Mouse (Mus musculus): ENCODE measurements at regions not wholly inside any gene's neighbourhood (a gene's known extent, or its start where the extent isn't known, plus 50 kb on each side); places are given as distances from the start of the nearest gene placed in this dataset.

DNA sequence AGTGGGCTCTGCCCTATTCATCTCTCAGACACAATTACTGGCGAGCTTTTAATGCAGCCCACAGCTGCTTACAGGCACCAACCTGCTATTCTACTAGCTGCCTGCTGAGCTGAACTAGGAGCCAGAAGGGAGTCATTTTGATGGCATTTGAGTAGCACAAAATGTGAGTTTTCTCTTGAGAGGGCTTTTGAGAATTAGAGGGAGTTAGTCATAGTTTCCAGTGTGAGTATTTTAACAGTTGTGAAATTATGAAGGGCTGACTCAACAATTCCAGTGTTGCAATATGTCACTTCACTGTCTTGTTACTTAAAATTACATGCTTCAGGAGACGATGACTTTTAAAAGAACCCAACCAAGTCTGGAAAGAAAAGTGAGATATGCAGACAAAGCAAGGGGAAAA, 54.4 kb upstream of the Ly86 start:
- no peak for DNase-seq (ENCODE audit: low spot score)

DNA sequence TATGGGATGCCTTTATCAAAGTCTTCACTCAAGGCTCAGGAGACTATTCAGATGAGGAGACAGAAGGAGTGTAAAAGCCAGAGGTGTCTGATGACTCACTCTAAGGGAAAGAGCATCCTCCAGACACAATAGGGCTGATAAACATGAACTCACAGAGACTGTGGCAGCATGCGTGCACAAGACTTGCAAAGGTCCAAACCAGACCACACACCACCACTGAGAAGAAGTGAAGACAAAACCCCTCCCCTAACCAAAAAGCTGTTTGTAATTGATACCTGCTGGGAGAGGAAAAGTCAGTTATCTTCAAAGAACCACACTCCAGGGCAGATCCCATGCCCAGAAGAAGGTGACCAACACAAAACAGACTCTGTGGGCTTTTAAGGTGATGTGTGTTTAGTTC, 56.0 kb upstream of the Ly86 start:
- DNase-seq (ENCODE audit: low spot score) = no peak

DNA sequence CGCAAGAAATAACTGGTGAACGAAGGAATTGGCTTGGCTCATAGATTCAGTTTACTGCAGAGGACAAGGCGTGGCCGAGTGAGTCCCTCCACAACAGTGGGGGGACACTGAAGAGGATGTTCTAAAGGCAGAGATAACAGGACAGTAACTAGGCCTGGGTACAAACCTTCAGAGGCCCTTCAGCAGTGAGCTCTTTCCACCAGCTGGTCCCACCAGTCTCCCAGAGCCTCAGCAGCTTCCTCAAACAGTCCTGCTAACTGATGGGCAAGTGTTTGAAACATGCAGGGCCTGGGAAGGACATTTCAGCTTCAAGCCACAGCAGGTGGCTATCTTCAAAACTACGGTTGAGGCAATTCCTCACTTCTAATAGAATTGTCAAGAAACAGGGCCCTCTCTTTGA, 62.5 kb upstream of the Ly86 start:
- no peak for DNase-seq (ENCODE audit: low spot score)

- DNase-seq (ENCODE audit: low spot score) = no peak
Observed at GRCm38 (mm10) chr13:37279078-37279789, 65.8 kb upstream of the Ly86 start.

GRCm38 (mm10) chr13:37249581-37250461, 95.2 kb upstream of the Ly86 start:
- no peak for DNase-seq (ENCODE audit: low spot score)

DNA sequence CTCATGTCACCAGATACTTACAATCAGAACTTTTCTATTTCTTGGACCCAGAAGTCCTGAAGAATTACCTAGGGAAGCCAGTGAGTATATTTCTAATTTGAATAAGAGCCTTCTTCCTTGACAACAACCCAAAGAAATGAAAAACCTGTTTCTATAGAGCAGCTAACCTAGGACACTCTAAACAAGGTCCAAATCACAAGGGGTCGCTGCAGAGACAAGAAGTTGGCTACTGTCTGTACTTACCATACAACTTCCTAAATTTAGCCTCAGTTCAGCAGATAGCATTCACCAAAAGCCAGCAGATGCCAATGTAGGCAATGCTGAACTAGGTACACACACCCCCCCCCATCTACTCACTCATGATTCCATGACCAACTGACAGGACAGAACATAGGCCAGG, 96.3 kb upstream of the Ly86 start:
- DNase-seq (ENCODE audit: low spot score) = no peak

GRCm38 (mm10) chr13:37240048-37240447, 105.0 kb upstream of the Ly86 start:
- DNase-seq (ENCODE audit: low spot score) = no peak

- no peak for DNase-seq (ENCODE audit: low spot score)
Observed at GRCm38 (mm10) chr13:37237285-37237684, 107.7 kb upstream of the Ly86 start.

DNA sequence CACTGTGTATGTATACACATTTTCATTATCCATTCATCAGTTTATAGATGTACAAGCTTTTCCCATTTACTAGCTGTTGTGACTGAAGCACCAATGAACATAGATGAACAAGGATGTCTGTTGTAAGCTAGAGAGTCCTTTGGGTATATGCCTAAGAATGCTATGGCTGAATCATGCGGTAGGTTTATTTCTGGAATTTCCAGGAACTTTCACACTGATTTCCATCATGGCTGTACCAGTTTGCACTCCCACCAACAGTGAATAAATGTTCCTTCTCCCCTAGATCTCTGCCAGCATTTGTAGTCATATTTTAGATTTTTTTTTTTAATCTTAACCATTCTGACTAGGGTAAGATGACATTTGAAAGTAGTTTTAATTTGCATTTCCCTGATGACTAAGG, 119.2 kb upstream of the Ly86 start:
- DNase-seq (ENCODE audit: low spot score) = no peak

DNA sequence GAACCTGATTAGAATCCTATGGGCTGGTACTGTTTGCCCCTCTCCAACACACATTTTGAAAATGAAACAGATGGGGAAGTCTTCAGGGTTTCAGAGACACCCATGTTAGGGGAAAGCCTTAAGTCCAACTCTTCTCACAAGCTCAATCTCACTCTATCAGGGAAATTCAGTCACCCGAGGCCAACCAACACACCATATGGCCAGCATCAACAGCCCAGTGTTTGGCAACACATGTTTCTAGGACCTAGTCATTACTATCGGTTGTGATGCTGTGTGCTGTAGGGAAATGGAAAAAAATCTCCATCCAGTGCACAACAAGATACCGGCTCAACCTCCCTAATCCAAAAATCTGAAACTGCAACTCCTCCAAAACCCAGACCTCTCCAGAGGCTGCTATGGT, 124.6 kb upstream of the Ly86 start:
- no peak for DNase-seq (ENCODE audit: low spot score)

GRCm38 (mm10) chr13:37218596-37218995, 126.4 kb upstream of the Ly86 start:
- no peak for DNase-seq (ENCODE audit: low spot score)

- DNase-seq (ENCODE audit: low spot score) = no peak
Observed at GRCm38 (mm10) chr13:37214590-37215282, 130.3 kb upstream of the Ly86 start.

GRCm38 (mm10) chr13:37197136-37197535, 147.1 kb upstream of the F13a1 start:
- no peak for DNase-seq (ENCODE audit: low spot score)

DNA sequence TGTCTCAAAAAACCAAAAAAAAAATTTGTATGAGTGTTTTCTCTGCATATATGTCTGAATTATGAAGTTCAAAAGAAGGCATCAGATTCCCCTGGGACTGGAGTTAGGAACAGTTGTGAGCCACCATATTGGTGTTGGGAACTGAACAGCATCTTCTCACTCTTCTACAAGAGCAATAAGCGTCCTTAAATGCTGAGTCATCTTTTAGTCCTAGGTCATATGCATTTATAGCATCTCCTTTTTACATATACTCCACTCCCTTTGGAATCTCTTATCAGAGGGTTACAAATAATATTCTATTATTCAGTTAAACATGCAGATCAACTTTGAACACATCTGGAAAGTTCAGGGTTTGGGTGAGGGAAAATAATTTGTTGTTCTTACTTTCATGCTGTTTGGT, 145.8 kb upstream of the F13a1 start:
- no peak for DNase-seq (ENCODE audit: low spot score)

GRCm38 (mm10) chr13:37181169-37181787, 131.2 kb upstream of the F13a1 start:
- no peak for DNase-seq (ENCODE audit: low spot score)

- no peak for DNase-seq (ENCODE audit: low spot score)
Observed at GRCm38 (mm10) chr13:37176526-37176925, 126.5 kb upstream of the F13a1 start.

GRCm38 (mm10) chr13:37175997-37176396, 126.0 kb upstream of the F13a1 start:
- no peak for DNase-seq (ENCODE audit: low spot score)

GRCm38 (mm10) chr13:37158831-37159522, 108.9 kb upstream of the F13a1 start:
- DNase-seq (ENCODE audit: low spot score) = no peak

- DNase-seq (ENCODE audit: low spot score) = no peak
Observed at GRCm38 (mm10) chr13:37157808-37158207, 107.8 kb upstream of the F13a1 start.

- DNase-seq (ENCODE audit: low spot score) = no peak
Observed at GRCm38 (mm10) chr13:37151835-37152516, 101.9 kb upstream of the F13a1 start.

DNA sequence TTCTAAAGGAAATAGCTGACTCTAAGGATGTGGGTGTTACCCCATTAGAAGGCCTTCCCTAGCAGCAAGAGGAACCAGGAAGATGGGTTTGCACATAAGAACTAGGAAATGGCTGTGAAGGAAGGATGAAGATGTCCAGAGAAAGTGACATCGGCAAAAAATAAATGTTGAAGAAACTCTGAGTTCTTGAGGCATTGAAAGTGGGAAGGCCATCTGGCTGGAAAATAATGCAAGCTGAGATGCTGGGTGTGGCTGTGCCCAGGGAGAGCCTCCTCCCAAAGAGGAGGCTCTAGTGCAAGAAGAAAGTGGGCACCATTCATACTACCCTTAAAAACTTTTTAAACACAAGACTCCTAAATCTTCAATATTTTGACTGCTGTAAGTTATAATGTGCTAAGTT, 99.9 kb upstream of the F13a1 start:
- DNase-seq (ENCODE audit: low spot score) = no peak

All from urinary bladder, postnatal 14 days (tissue).